Mouse (Mus musculus): ENCODE data around the gene Zfp142.

Gene Zfp142

GRCm38 (mm10) chr1:74587773-74588445 is at the start of gene Zfp142, which contains the start of gene Bcs1l:
Gene Zfp142, minus strand, starts transcription at chr1:74588246.
Gene Bcs1l, plus strand, starts transcription at chr1:74588289.
- peak; percentile 99 for DNase-seq

- DNase-seq: no peak
Measured at GRCm38 (mm10) chr1:74632734-74633133, 44.7 kb upstream of the Zfp142 start.

- peak; percentile 34 to 58 for DNase-seq
Measured at GRCm38 (mm10) chr1:74628001-74628400, 40.0 kb upstream of the Zfp142 start.

- DNase-seq: no peak
Measured at GRCm38 (mm10) chr1:74626076-74626475, 38.0 kb upstream of the Zfp142 start.

- DNase-seq: no peak
Measured at GRCm38 (mm10) chr1:74624183-74624582, 36.1 kb upstream of the Zfp142 start.

GRCm38 (mm10) chr1:74601267-74601962 is 13.4 kb upstream of the Zfp142 start, which contains the start of the genes Rnf25 and Stk36:
Gene Rnf25, minus strand, starts transcription at chr1:74601397.
Gene Stk36, plus strand, starts transcription at chr1:74601445.
- peak; percentile 89 to 92 for DNase-seq

- peak in 1 of 2 experiments; percentile 7 for DNase-seq
Measured at GRCm38 (mm10) chr1:74600501-74601266, 12.6 kb upstream of the Zfp142 start.

- DNase-seq: no peak
Measured at GRCm38 (mm10) chr1:74594434-74594833, 6.4 kb upstream of the Zfp142 start.

GRCm38 (mm10) chr1:74587233-74587772 is 743 bp downstream of the Zfp142 start:
- no peak for DNase-seq

GRCm38 (mm10) chr1:74584616-74585398 is 3.2 kb downstream of the Zfp142 start:
- DNase-seq: no peak

- no peak for DNase-seq
Measured at GRCm38 (mm10) chr1:74582621-74583020, 5.4 kb downstream of the Zfp142 start.

GRCm38 (mm10) chr1:74569739-74570719 is 18.0 kb downstream of the Zfp142 start:
- no peak for DNase-seq

GRCm38 (mm10) chr1:74565834-74566233 is 22.2 kb downstream of the Zfp142 start:
- DNase-seq: no peak

- DNase-seq: no peak
Measured at GRCm38 (mm10) chr1:74559061-74559460, 29.0 kb downstream of the Zfp142 start.

GRCm38 (mm10) chr1:74544184-74544583 is 43.9 kb downstream of the Zfp142 start, which contains the start of gene Usp37:
Gene Usp37, minus strand, starts transcription at chr1:74544284.
- no peak for DNase-seq

GRCm38 (mm10) chr1:74542451-74542961 is 45.5 kb downstream of the Zfp142 start, which contains the start of gene Plcd4:
Gene Plcd4, plus strand, starts transcription at chr1:74542888.
- DNase-seq: peak; percentile 20 to 66

GRCm38 (mm10) chr1:74538650-74539049 is 49.4 kb downstream of the Zfp142 start:
- no peak for DNase-seq

- DNase-seq: peak; percentile 23 to 72
Measured at GRCm38 (mm10) chr1:74528589-74528988, 59.5 kb downstream of the Zfp142 start.

GRCm38 (mm10) chr1:74524746-74525145 is 63.3 kb downstream of the Zfp142 start:
- peak in 1 of 2 experiments; percentile 51 for DNase-seq

GRCm38 (mm10) chr1:74519875-74520274 is 68.2 kb downstream of the Zfp142 start:
- DNase-seq: no peak
